Mouse (Mus musculus) hindbrain, postnatal 0 days (tissue): Measurements from ENCODE around the gene Cse1l. TPM values are rescaled to one million over a fixed set of nuclear protein-coding genes. Genes with fewer than 3 reads are reported as not detected.

Experiments used
- ATAC-seq: fragments of 200-750 bp; cut with Nextera tagmentation; 2 replicates; pipeline ENCODE4 v1.8.0; 2017; ENCODE audit warnings: mild to moderate bottlenecking, moderate TSS enrichment, moderate library complexity
- DNase-seq: peaks from one replicate; pipeline ENCODE4 v3.0.0-alpha.2; 2015; ENCODE audit warnings: low spot score
- H3K27ac ChIP-seq: fragments of 300-500 bp; sonication (generic); 2 replicates; pipeline ENCODE4 v1.5.1; 2014; ENCODE audit warnings: mild to moderate bottlenecking
- H3K27me3 ChIP-seq: fragments of 300-500 bp; sonication (generic); 2 replicates; pipeline ENCODE4 v1.6.1; 2014; ENCODE audit warnings: low read length, mixed read lengths; ENCODE audit not compliant: insufficient read depth
- H3K36me3 ChIP-seq: fragments of 300-500 bp; sonication (generic); 2 replicates; pipeline ENCODE4 v1.6.1; 2014; ENCODE audit warnings: low read length, mixed read lengths; ENCODE audit not compliant: insufficient read depth
- H3K4me1 ChIP-seq: fragments of 300-500 bp; sonication (generic); 2 replicates; pipeline ENCODE4 v1.6.1; 2014; ENCODE audit warnings: antibody characterized with exemption, low read length, mixed read lengths; ENCODE audit not compliant: insufficient read depth
- H3K4me2 ChIP-seq: fragments of 300-500 bp; sonication (generic); 2 replicates; pipeline ENCODE4 v1.6.1; 2014; ENCODE audit warnings: low read depth, mild to moderate bottlenecking, low read length, moderate library complexity, mixed read lengths
- H3K4me3 ChIP-seq: fragments of 300-500 bp; sonication (generic); 2 replicates; pipeline ENCODE4 v1.5.1; 2014; ENCODE audit warnings: low read length
- H3K9ac ChIP-seq: fragments of 300-500 bp; sonication (generic); replicated peaks from 2 replicates; pipeline ENCODE4 v1.6.1; 2014; ENCODE audit warnings: mild to moderate bottlenecking, low read length, moderate library complexity, mixed read lengths
- H3K9me3 ChIP-seq: fragments of 300-500 bp; sonication (generic); 2 replicates; pipeline ENCODE4 v1.6.1; 2016; ENCODE audit warnings: low read length, mixed read lengths
- CTCF ChIP-seq: IDR thresholded peaks from 2 replicates; pipeline ENCODE4 v1.5.1; 2016; ENCODE audit warnings: antibody characterized with exemption, control low read depth, low read depth
- WGBS: fragments of 180-500 bp; shearing (Covaris S2); extraction: QIAGEN DNeasy Blood & Tissue Kit; methylation state at CpG from one replicate; pipeline ENCODE4 v1.1.7; 2014; 5-methylcytosine and 5-hydroxymethylcytosine counted together
- polyA plus RNA-seq: library from polyadenylated mRNA; unstranded; fragments of >200 nt; fragmentation: Nextera tagmentation; extraction: Ambion mirVana; gene quantifications from 2 replicates; pipeline ENCODE4 v1.2.1, GENCODE M21; 2015
- total RNA-seq: library from RNA; depleted of rRNA; stranded (reverse); fragments of >200 nt; gene quantifications from 2 replicates; pipeline ENCODE4 v1.2.3, GENCODE M21; 2014; rRNA removed

The Cse1l gene
- total RNA-seq (66.1 and 78.7 TPM in 2 replicates), polyA plus RNA-seq (68.1 and 71.2 TPM in 2 replicates)

DNA sequence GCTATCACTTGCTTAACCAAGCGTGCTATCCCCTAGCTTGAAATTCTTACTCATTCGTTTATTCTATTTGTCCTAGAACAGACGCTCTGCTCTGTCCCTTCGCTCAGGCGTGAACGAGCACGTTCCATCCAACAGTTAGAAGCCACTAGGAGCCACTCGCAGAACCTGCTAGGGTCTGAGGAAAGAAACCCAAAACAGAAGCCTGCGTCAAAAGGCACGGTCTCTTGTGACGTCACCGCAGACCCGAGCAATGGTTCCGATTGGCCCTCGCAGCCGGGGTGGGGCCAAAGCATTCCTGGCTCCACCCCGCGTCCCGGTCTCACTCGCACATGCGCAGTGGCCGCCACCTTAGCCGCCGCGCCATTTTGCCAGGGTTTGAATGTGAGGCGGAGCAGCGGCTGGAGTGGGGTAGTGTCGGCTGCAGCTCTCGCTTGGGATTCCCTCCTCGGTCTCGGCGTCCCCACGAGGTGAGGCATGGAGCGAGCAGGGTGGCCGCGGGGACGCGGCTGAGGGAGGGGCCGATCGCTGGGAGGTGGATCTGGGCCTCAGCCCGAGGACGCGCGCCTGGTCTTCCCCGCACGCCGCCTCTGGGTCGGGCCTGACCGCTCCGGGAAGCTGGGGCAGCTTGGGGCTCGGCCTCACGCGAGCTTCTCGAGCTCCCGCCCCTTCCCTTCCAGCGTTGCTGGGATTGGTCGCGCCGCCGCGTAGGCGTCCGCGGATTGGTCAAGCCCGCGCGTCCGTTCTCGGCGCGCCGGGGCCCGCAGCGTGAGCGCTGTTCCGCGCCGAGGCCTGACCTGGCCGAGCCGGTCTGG is at the start of gene Cse1l:
Cse1l (plus strand) TSS at position 330 of the 812 bp plus-strand sequence.
- no peaks in the 10 kb centered on the region; the same call in 1 of the 2 replicates for H3K4me1 ChIP-seq
- H3K4me3 ChIP-seq: peak within 1 kb of the TSS; percentile 78
- H3K9ac ChIP-seq: peak within 1 kb of the TSS; percentile 80
- peak within 1 kb of the TSS; percentile 96 for H3K27ac ChIP-seq
- H3K9me3 ChIP-seq: no peaks in the 10 kb centered on the region
- peak within 1 kb of the TSS; percentile 92 for H3K4me2 ChIP-seq
- ATAC-seq: peak; percentile 97
- TF ChIP-seq CTCF: peak; percentile 14; the same call in 1 of the 2 replicates
- DNase-seq: peak; percentile 99
- WGBS: 1% methylated on average over 78 of the region's 80 CpGs
- H3K36me3 ChIP-seq: no peaks in the 10 kb centered on the region
- no peaks in the 10 kb centered on the region for H3K27me3 ChIP-seq

DNA sequence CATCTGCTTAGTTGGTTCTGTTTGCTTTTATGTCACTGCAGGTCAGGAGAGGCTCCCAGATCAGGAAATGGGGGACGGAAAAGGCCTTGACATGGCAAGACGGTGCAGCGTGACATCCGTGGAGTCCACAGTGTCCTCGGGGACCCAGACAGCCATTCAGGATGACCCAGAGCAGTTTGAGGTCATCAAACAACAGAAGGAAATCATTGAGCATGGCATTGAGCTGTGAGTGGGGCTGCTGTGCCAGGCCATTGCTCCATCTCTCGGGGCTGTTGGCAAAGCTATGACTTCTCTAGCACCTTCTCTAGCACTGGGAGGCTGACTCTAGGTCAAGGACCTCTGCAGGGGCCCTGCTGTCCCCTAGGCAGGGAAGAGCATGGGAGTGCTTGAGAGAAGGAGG is 49.5 kb upstream of the Cse1l start:
- no peak overlapping the region for H3K9ac ChIP-seq
- no peaks in the 10 kb centered on the region for H3K4me1 ChIP-seq
- H3K27ac ChIP-seq: no peak overlapping the region
- DNase-seq (no peak), ATAC-seq (no peak)
- H3K4me2 ChIP-seq: no peak overlapping the region
- H3K36me3 ChIP-seq: peaks cover 51% of the 10 kb centered on the region
- no peak overlapping the region for H3K4me3 ChIP-seq
- WGBS: 85% methylated on average over 6 of the region's 6 CpGs
- H3K9me3 ChIP-seq: no peaks in the 10 kb centered on the region
- no peak for TF ChIP-seq CTCF
- H3K27me3 ChIP-seq: no peaks in the 10 kb centered on the region

DNA sequence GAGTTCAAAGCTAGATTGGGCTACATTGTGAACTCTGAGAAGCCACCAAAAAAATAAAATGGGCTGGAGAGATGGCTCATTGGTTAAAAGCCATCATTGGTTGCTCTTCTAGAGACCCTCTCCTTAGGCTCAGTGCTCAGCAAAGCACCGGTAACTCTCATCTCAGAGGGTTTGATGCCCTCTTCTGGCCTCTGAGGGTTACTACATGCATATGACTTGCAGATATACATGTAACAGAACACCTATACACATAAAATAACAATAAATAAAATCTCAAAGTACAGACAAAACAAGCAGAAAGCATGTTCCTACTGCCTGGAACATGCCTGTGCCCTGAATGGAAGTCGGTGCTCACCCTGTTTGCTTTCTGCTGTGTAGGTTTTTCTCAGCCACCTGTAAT is 48.7 kb upstream of the Cse1l start:
- Histone ChIP-seq H3K4me2 (no peak overlapping the region), H3K4me3 (no peak overlapping the region), H3K27ac (no peak overlapping the region), H3K9ac (no peak overlapping the region), H3K36me3 (peaks cover 44% of the 10 kb centered on the region), H3K9me3 (no peaks in the 10 kb centered on the region), H3K27me3 (no peaks in the 10 kb centered on the region), H3K4me1 (no peaks in the 10 kb centered on the region)
- DNase-seq (peak; percentile 18), ATAC-seq (no peak)
- 84% methylated on average over 2 of the region's 2 CpGs for WGBS
- TF ChIP-seq CTCF: no peak

DNA sequence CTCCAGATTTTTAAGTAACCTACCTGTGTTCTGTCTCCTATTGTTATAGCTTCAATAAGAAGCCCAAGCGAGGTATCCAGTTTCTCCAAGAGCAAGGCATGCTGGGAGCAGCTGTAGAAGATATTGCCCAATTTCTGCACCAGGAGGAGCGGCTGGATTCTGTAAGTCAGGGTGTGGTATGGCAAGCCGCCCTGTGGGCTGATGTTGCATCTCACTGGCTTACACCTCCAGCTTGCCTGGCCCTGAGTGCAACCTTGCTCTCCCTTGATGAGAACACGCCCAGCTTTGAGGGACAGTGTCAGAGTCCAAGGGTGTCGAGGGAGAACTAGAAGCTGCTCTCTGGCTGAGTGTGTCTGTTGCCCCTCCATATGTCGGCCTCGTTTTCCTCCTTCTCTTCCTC is 46.6 kb upstream of the Cse1l start:
- WGBS: 87% methylated on average over 7 of the region's 7 CpGs
- H3K9ac ChIP-seq: no peak overlapping the region
- H3K4me1 ChIP-seq: no peaks in the 10 kb centered on the region
- H3K27ac ChIP-seq: no peak overlapping the region
- peaks cover 44% of the 10 kb centered on the region for H3K36me3 ChIP-seq
- no peaks in the 10 kb centered on the region for H3K27me3 ChIP-seq
- no peak overlapping the region for H3K4me2 ChIP-seq
- no peak for TF ChIP-seq CTCF
- ATAC-seq: no peak
- no peaks in the 10 kb centered on the region for H3K9me3 ChIP-seq
- no peak overlapping the region for H3K4me3 ChIP-seq
- DNase-seq: no peak

DNA sequence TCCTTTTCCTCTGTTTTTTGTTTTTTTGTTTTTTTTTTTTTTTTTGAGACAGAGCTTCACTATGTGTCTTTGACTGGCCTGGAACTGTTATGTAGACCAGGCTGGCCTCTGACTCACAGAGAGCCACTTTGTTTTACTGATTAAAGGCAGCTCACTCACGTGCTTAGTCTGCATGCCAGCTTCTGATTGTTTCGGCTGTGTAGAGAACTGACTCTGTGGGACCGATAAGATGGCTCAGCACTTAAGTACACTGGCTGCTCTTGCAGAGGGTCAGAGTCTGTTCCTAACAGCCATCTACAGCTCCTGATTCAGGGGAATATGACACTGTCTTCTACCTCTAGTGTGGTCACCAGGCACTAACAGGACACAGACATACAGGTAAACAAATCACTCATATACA is 43.3 kb upstream of the Cse1l start:
- WGBS: 64% methylated on average over 3 of the region's 3 CpGs
- Histone ChIP-seq H3K27me3 (no peaks in the 10 kb centered on the region), H3K36me3 (peaks cover 65% of the 10 kb centered on the region), H3K4me3 (no peak overlapping the region), H3K4me2 (no peak overlapping the region), H3K27ac (no peak overlapping the region), H3K4me1 (no peaks in the 10 kb centered on the region), H3K9me3 (no peaks in the 10 kb centered on the region), H3K9ac (no peak overlapping the region)
- DNase-seq (no peak), ATAC-seq (no peak)
- TF ChIP-seq CTCF: no peak

DNA sequence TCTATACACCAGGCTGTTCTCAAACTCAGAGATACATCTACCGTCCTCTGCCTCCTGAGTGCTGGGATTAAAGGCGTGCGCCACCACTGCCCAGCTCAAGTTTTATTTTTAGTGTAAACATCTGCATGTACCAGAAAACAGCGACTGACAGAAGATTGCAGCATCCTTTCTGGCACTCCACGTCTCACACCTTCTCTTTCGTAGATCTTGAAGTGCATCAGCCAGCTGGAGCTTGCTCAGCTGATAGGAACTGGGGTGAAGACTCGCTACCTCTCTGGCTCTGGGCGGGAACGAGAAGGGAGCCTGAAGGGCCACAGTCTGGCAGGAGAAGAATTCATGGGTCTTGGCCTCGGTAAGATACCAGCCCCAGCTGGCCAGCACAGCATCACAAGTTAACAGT is 40.4 kb upstream of the Cse1l start:
- Histone ChIP-seq H3K4me1 (no peaks in the 10 kb centered on the region), H3K9ac (no peak overlapping the region), H3K4me2 (no peak overlapping the region), H3K36me3 (peaks cover 62% of the 10 kb centered on the region), H3K4me3 (no peak overlapping the region), H3K27ac (no peak overlapping the region), H3K9me3 (no peaks in the 10 kb centered on the region), H3K27me3 (no peaks in the 10 kb centered on the region)
- WGBS: 89% methylated on average over 10 of the region's 10 CpGs
- ATAC-seq (no peak), DNase-seq (no peak)
- no peak for TF ChIP-seq CTCF

DNA sequence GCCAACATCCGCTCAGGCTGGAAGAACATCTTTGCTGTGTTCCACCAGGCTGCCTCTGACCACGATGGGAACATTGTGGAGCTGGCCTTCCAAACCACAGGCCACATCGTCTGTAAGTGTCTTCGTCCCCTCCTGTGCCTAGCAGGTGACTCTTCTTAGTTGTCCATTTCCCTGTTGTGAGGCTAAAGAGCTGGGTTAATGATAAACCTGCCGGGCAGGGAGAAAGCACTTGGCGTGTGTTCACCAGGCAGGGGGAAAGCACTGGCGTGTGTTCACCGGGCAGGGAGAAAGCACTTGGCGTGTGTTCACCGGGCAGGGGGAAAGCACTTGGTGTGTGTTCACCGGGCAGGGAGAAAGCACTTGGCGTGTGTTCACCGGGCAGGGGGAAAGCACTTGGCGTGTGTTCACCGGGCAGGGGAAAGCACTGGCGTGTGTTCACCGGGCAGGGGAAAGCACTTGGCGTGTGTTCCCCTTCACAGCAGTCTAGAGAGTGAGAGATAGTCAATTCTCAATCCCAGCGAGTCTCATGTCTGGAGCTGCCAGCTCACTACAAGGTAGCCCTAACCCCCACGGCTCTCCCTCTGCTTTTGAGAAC is 35.5 kb upstream of the Cse1l start:
- Histone ChIP-seq H3K4me1 (no peaks in the 10 kb centered on the region), H3K9ac (no peak overlapping the region), H3K4me2 (no peak overlapping the region), H3K36me3 (peaks cover 52% of the 10 kb centered on the region), H3K27me3 (no peaks in the 10 kb centered on the region), H3K27ac (no peak overlapping the region), H3K9me3 (no peaks in the 10 kb centered on the region), H3K4me3 (no peak overlapping the region)
- 66% methylated on average over 20 of the region's 20 CpGs for WGBS
- TF ChIP-seq CTCF: no peak
- no peak for DNase-seq
- ATAC-seq: no peak
